Comparison of ENCODE assay signal across 9 mouse cellular contexts in genomic region chr2:45096638-45097247, GRCm38 (mm10). TPM values are rescaled to one million over a fixed set of nuclear protein-coding genes. Genes with fewer than 3 reads are reported as not detected.
DNase-seq lines count a peak whose midpoint lies in the region; ATAC-seq and TF ChIP-seq lines count a peak whose summit lies in the region.
"Had no signal": no experiment of that assay in that cellular context is flagged by ENCODE, and none has a peak within 500 bp of the region (broad histone marks: within the 10 kb centered on the region; RNA-seq: fewer than 3 reads in every experiment).

No protein-coding gene starts in this region.

- TF ChIP-seq CTCF in hindbrain, postnatal 0 days (IDR thresholded peaks at IDR 0.05; ENCODE audit: low read depth) = 0 out of 2 replicates have a peak, but pooled peaks have one; percentile 15

- peaks cover 53% of the 10 kb centered on the region for H3K4me1 ChIP-seq in lung, embryonic 15.5 days
- peaks cover 6% of the 10 kb centered on the region for H3K4me1 ChIP-seq in hindbrain, postnatal 0 days (ENCODE audit: insufficient read depth, low read length)
- peaks cover 6% of the 10 kb centered on the region; the same call in 1 of the 2 replicates for H3K4me1 ChIP-seq in stomach, embryonic 15.5 days

- DNase-seq in heart, adult 11 months = peak; percentile 89
- no peak for DNase-seq in heart, adult 9 months (ENCODE audit: low spot score in 2 of 2)
- no peak for DNase-seq in lung, postnatal 4 days
- DNase-seq in hindbrain, postnatal 0 days (ENCODE audit: low spot score) = no peak
- no peak for DNase-seq in spleen, adult 12 weeks (ENCODE audit: low spot score)
- DNase-seq in thymus, postnatal 36 days = no peak
- DNase-seq: cerebellum, postnatal 36 days had no signal

- H3K4me2 ChIP-seq in lung, embryonic 15.5 days = peak overlapping the region; percentile 17; the same call in 1 of the 2 replicates
- peak overlapping the region; percentile 29 for H3K4me2 ChIP-seq in hindbrain, postnatal 0 days (ENCODE audit: low read depth, low read length)
- H3K4me2 ChIP-seq in stomach, embryonic 15.5 days = 0 out of 2 replicates have a peak overlapping the region, but pooled peaks have one; percentile 11

- ATAC-seq in lung, embryonic 15.5 days (ENCODE audit: borderline replicate concordance, extremely low read depth, low FRiP score, low TSS enrichment) = no peak
- ATAC-seq in hindbrain, postnatal 0 days = peak; percentile 57
- ATAC-seq in stomach, embryonic 15.5 days (ENCODE audit: insufficient read depth, low FRiP score, low read depth) = no peak

- peaks cover 13% of the 10 kb centered on the region; the same call in 1 of the 2 replicates for H3K36me3 ChIP-seq in lung, embryonic 15.5 days
- H3K36me3 ChIP-seq in hindbrain, postnatal 0 days (ENCODE audit: insufficient read depth, low read length) = no peaks in the 10 kb centered on the region
- no peaks in the 10 kb centered on the region for H3K36me3 ChIP-seq in stomach, embryonic 15.5 days

- H3K9ac ChIP-seq in lung, embryonic 15.5 days = no peak overlapping the region
- no peak overlapping the region for H3K9ac ChIP-seq in hindbrain, postnatal 0 days (replicated peaks; ENCODE audit: low read length)
- H3K9ac ChIP-seq in stomach, embryonic 15.5 days = no peak overlapping the region

- H3K4me3 ChIP-seq in lung, embryonic 15.5 days = no peak overlapping the region
- no peak overlapping the region for H3K4me3 ChIP-seq in hindbrain, postnatal 0 days (ENCODE audit: low read length)
- H3K4me3 ChIP-seq in stomach, embryonic 15.5 days (replicated peaks) = no peak overlapping the region

- no peaks in the 10 kb centered on the region for H3K27me3 ChIP-seq in lung, embryonic 15.5 days
- H3K27me3 ChIP-seq in hindbrain, postnatal 0 days (ENCODE audit: insufficient read depth, low read length) = no peaks in the 10 kb centered on the region
- H3K27me3 ChIP-seq in stomach, embryonic 15.5 days (replicated peaks) = no peaks in the 10 kb centered on the region

- H3K9me3 ChIP-seq in lung, embryonic 15.5 days = no peaks in the 10 kb centered on the region
- H3K9me3 ChIP-seq in hindbrain, postnatal 0 days (ENCODE audit: low read length) = no peaks in the 10 kb centered on the region
- no peaks in the 10 kb centered on the region for H3K9me3 ChIP-seq in stomach, embryonic 15.5 days

- H3K27ac ChIP-seq in lung, embryonic 15.5 days = peak overlapping the region; percentile 12
- peak overlapping the region; percentile 54; the same call in 1 of the 2 replicates for H3K27ac ChIP-seq in hindbrain, postnatal 0 days
- H3K27ac ChIP-seq in stomach, embryonic 15.5 days = peak overlapping the region; percentile 9; the same call in 1 of the 2 replicates

- 35% methylated on average over 10 of the region's 10 CpGs for WGBS in lung, embryonic 15.5 days
- 22% methylated on average over 10 of the region's 10 CpGs for WGBS in hindbrain, postnatal 0 days
- WGBS in stomach, embryonic 15.5 days = 51% methylated on average over 10 of the region's 10 CpGs

RNA-seq across cellular contexts. Expression of gene Zeb2, which starts 20.5 kb away (rescaled TPM):
- polyA plus RNA-seq in lung, embryonic 15.5 days (2015; fragmentation: Nextera tagmentation; extraction: Ambion mirVana) = 79.9 and 94.7 TPM in 2 replicates
- total RNA-seq in hindbrain, postnatal 0 days (2014; rRNA removed) = 47.7 and 52.0 TPM in 2 replicates
- 21.4 and 21.9 TPM in 2 replicates for polyA plus RNA-seq in hindbrain, postnatal 0 days (2015; fragmentation: Nextera tagmentation; extraction: Ambion mirVana)
- polyA plus RNA-seq in stomach, embryonic 15.5 days (2015; fragmentation: Nextera tagmentation; extraction: Ambion mirVana) = 46.5 and 49.9 TPM in 2 replicates
